Mouse (Mus musculus): Measurements from ENCODE around the gene 1700123K08Rik. TPM values are rescaled to one million over a fixed set of nuclear protein-coding genes. Genes with fewer than 3 reads are reported as not detected.
"Not testable (repeated sequence)": the region's sequence is repeated elsewhere in the genome, so short reads cannot be mapped to it uniquely, and the experiment has no call there.

The 1700123K08Rik gene
- polyA plus RNA-seq (2016; fragmentation: Nextera tagmentation; extraction: Ambion mirVana) = 0.14 TPM in 1 of 2 replicates, not detected in the other

- not testable (repeated sequence) for DNase-seq (ENCODE audit: low spot score); H3K27ac ChIP-seq; H3K4me1 ChIP-seq (replicated peaks); H3K36me3 ChIP-seq; H3K27me3 ChIP-seq (ENCODE audit: insufficient read depth, poor library complexity, severe bottlenecking); H3K9me3 ChIP-seq; H3K4me3 ChIP-seq
- WGBS = 79% methylated on average over 2 of the region's 2 CpGs
Observed at GRCm38 (mm10) chr5:138564612-138565011, at the start of gene 1700123K08Rik. TSS of gene 1700123K08Rik (minus strand) at chr5:138564712.

GRCm38 (mm10) chr5:138587396-138587795 lies 22.9 kb upstream of the 1700123K08Rik start:
- Histone ChIP-seq H3K27ac (no peak overlapping the region), H3K4me1 (replicated peaks) (no peaks in the 10 kb centered on the region), H3K27me3 (ENCODE audit: insufficient read depth, poor library complexity, severe bottlenecking) (no peaks in the 10 kb centered on the region), H3K9me3 (peaks cover 20% of the 10 kb centered on the region), H3K36me3 (no peaks in the 10 kb centered on the region), H3K4me3 (no peak overlapping the region)
- no peak for DNase-seq (ENCODE audit: low spot score)
- 96% methylated on average over 6 of the region's 6 CpGs for WGBS

DNA sequence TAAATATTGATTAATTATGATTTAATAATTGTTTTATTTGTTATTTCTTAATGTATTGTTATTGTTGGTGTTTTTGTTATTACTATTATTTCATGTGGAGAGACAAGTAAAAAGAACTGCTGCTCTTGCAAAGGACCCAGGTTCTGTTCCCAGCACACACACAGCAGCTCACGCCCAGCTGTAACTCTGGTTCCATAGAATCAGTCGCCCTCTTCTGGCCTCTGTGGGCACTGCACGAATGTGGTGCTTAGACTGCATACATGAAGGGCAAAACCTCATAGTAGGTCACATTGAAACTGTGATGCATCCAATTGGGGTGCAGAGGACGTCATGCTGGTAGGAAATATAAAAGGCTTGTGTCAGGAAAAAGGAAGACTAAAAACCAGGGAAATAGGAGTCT lies 7.1 kb upstream of the 1700123K08Rik start:
- no peaks in the 10 kb centered on the region for H3K36me3 ChIP-seq
- H3K27ac ChIP-seq = no peak overlapping the region
- no peaks in the 10 kb centered on the region for H3K4me1 ChIP-seq (replicated peaks)
- H3K27me3 ChIP-seq (ENCODE audit: insufficient read depth, poor library complexity, severe bottlenecking) = no peaks in the 10 kb centered on the region
- peak; percentile 40 for DNase-seq (ENCODE audit: low spot score)
- H3K9me3 ChIP-seq = no peaks in the 10 kb centered on the region
- WGBS = 52% methylated on average over 4 of the region's 4 CpGs
- no peak overlapping the region for H3K4me3 ChIP-seq

GRCm38 (mm10) chr5:138552718-138553117 lies 11.8 kb downstream of the 1700123K08Rik start:
- Histone ChIP-seq H3K36me3 (no peaks in the 10 kb centered on the region), H3K27ac (no peak overlapping the region), H3K4me1 (replicated peaks) (no peaks in the 10 kb centered on the region), H3K27me3 (ENCODE audit: insufficient read depth, poor library complexity, severe bottlenecking) (no peaks in the 10 kb centered on the region), H3K4me3 (no peak overlapping the region), H3K9me3 (no peaks in the 10 kb centered on the region)
- no peak for DNase-seq (ENCODE audit: low spot score)
- 50% methylated on average over 1 of the region's 1 CpGs for WGBS

GRCm38 (mm10) chr5:138532491-138532890 lies 32.0 kb downstream of the 1700123K08Rik start:
- Histone ChIP-seq H3K36me3 (no peaks in the 10 kb centered on the region), H3K27ac (no peak overlapping the region), H3K4me3 (no peak overlapping the region), H3K9me3 (no peaks in the 10 kb centered on the region), H3K27me3 (ENCODE audit: insufficient read depth, poor library complexity, severe bottlenecking) (no peaks in the 10 kb centered on the region), H3K4me1 (replicated peaks) (no peaks in the 10 kb centered on the region)
- WGBS = 86% methylated on average over 1 of the region's 1 CpGs
- no peak for DNase-seq (ENCODE audit: low spot score)

Other genes starting within 250 kb of the 1700123K08Rik start
- 0.14 TPM in 1 of 2 replicates, not detected in the other for gene Pvrig, start 222.8 kb downstream of the 1700123K08Rik start, polyA plus RNA-seq (2016; fragmentation: Nextera tagmentation; extraction: Ambion mirVana)
- gene Zfp157, start 123.2 kb downstream of the 1700123K08Rik start, polyA plus RNA-seq (2016; fragmentation: Nextera tagmentation; extraction: Ambion mirVana) = 38.1 and 40.4 TPM in 2 replicates
- gene Zfp68, start 55.0 kb upstream of the 1700123K08Rik start, polyA plus RNA-seq (2016; fragmentation: Nextera tagmentation; extraction: Ambion mirVana) = 53.5 and 60.5 TPM in 2 replicates
- gene A430033K04Rik, start 58.1 kb upstream of the 1700123K08Rik start, polyA plus RNA-seq (2016; fragmentation: Nextera tagmentation; extraction: Ambion mirVana) = 9.0 and 9.4 TPM in 2 replicates
- gene Fam20c, start 189.8 kb upstream of the 1700123K08Rik start, polyA plus RNA-seq (2016; fragmentation: Nextera tagmentation; extraction: Ambion mirVana) = 10.9 and 24.0 TPM in 2 replicates